Mouse (Mus musculus) adrenal gland, postnatal 4 days (tissue): ENCODE results near the gene Zfp933. TPM values are rescaled to one million over a fixed set of nuclear protein-coding genes. Genes with fewer than 3 reads are reported as not detected.
"Not testable (repeated sequence)": the region's sequence is repeated elsewhere in the genome, so short reads cannot be mapped to it uniquely, and the experiment has no call there.

Source experiments
- DNase-seq, 2 experiments: peaks; one replicate each; pipeline ENCODE4 v3.0.0; 2021 to 2022; ENCODE audit warnings: low spot score in 2 of 2, mixed read lengths in 2 of 2
- total RNA-seq, 2 experiments: library from RNA; stranded (reverse); gene quantifications; 2 replicates each; pipeline ENCODE4 v1.2.3; 2021

The Zfp933 gene
- total RNA-seq, 2 experiments from 2014 or later = 29.6 to 29.9 TPM

GRCm38 (mm10) chr4:147865651-147866050 is 17.5 kb upstream of the Zfp933 start:
- DNase-seq = no peak

GRCm38 (mm10) chr4:147862051-147862450 is 13.9 kb upstream of the Zfp933 start:
- no peak for DNase-seq

GRCm38 (mm10) chr4:147850776-147851175 is 2.6 kb upstream of the Zfp933 start:
- no peak for DNase-seq

DNA sequence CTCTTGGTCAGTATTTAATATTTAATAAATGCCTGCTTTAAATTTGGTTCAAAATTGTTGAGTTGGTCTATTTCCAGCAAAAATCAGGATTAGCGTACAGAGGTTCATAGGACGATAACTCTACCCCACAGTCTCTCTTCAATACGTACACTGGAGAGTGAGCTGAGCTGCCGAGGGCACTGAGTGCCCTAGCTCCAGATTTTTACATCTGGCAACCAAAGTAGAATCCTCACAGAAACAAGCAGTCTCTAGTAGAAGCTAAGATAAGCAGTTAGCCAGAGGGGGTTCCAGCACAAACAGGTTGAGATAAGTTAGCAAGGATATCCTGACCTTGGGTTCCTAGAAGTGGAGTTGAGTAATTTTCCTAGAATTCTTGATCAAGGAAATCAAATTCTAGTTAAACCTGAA is 422 bp upstream of the Zfp933 start:
- DNase-seq = no peak

- no peak for DNase-seq
These were observed 5.3 kb downstream of the Zfp933 start for GRCm38 (mm10) chr4:147842871-147843270.

DNA sequence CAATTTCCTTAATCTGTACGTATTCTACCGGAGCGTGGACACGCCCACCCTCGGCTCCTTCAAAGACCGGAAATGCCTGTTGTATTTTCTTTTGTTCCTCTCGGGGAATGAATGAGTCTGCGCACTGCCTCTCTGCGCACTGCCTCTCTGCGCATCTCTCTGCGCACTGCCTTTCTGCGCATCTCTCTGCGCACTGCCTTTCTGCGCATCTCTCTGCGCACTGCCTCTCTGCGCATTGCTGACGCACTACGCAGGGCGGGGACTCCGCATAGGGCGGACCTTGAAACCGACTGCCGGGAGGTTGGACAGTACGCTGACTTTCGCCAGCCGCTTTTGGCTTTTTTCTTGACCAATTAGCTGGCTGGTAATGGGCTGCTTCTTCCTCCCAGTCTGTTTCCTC is 8.9 kb downstream of the Zfp933 start:
- not testable (repeated sequence) for DNase-seq

- no peak for DNase-seq
These were observed 23.8 kb downstream of the Zfp933 start for GRCm38 (mm10) chr4:147824389-147824788.

GRCm38 (mm10) chr4:147821414-147821813 is 26.8 kb downstream of the Zfp933 start:
- not testable (repeated sequence) for DNase-seq

DNA sequence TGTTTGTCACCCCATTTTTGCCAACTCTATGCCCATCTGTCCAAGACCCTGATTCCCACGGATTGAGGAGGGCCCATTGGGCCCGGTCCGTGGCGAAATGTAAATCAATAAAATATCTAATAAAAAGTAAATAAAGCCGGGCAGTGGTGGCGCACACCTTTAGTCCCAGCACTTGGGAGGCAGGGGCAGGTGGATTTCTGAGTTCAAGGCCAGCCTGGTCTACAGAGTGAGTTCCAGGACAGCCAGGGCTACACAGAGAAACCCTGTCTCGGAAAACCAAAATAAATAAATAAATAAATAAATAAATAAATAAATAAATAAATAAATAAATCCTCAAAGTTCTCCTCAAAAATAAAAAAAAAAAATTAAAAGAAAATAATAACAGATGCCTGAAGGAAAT is 28.5 kb downstream of the Zfp933 start:
- not testable (repeated sequence) for DNase-seq

GRCm38 (mm10) chr4:147814592-147815167 is 33.5 kb downstream of the Zfp933 start:
- DNase-seq = no peak

DNA sequence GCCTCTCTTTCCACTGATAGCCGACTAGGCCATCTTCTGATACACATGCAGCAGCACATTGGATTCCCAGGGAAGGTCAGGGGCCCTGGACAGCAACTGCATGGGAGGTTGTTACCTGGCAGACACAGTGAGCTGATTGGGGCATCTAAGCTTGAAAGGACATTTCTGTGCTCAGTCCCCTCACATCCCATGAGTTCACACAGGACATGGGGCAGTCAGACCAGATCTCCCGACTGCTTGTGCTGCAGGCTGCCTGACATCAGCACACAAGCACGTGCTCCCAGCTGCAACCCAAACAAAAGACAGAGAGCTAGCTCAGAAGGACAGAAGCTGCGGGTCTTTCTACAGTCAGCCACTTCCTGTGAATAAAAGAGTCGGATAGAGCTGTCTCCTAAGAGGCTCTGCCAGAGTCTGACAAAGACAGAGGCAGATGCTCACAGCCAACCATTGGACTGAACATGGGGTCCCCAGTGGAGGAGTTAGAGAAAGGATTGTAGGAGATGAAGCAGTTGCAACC is 34.9 kb downstream of the Zfp933 start:
- no peak for DNase-seq

- not testable (repeated sequence) for DNase-seq
These were observed 38.2 kb downstream of the Zfp933 start for GRCm38 (mm10) chr4:147809966-147810304.

DNA sequence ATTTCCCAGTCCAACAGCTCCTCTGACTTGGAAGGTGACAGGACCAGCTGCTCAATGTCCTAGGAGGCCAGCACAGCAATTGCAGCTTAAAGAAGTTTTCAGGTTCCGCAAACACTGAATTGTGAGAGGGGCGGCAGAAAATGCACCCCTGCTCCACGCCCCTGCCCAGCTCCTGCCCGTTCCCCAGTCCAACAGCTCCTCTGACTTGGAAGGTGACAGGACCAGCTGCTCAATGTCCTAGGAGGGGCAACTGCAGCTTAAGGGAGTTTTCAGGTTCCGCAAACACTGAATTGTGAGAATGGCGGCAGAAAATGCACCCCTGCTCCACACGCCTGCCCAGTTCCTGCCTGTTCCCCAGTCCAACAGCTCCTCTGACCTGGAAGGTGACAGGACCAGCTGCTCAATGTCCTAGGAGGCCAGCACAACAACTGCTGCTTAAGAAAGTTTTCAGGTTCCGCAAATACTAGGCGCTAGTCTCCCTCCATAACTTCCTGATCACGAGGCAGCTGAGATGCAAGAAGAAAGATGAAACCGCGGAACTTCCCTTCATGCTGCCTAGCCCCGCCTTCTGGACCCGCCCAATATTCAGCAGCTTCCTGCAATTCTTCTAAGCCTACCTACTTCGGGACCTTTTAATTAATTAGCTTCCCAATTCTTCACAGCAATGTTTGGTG is 38.7 kb downstream of the Zfp933 start, which contains the start of gene Zfp984:
Zfp984 (minus strand) TSS at position 497 of the 674 bp plus-strand sequence.
- not testable (repeated sequence) for DNase-seq

GRCm38 (mm10) chr4:147808483-147808882 is 39.7 kb downstream of the Zfp933 start:
- DNase-seq = not testable (repeated sequence)

GRCm38 (mm10) chr4:147795308-147795707 is 52.9 kb downstream of the Zfp933 start:
- not testable (repeated sequence) for DNase-seq

DNA sequence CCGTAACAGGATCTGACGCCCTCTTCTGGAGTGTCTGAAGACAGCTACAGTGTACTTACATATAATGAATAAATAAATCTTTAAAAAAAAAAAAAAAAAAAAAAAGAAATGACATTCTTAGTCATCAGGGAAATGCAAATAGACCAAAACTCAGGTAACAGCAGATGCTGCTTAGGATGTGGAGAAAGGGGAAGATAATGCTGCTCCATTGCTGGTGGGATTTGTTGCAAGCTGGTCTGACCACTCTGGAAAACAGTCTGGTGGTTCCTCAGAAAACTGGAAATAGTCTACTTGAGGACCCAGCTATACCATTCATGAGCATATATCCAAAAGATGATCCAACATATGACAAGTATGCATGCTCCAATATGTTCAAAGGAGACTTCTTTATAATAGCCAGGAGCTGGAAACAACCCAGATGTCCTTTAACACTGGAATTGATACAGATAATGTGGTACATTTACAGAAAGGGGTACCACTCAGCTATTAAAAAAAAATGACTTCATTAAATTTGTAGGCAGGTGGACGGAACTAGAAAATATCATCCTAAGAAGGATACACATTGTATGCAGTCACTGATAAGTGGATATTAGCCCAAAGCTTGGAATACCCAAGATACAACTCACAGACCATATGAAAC is 54.0 kb downstream of the Zfp933 start:
- DNase-seq = not testable (repeated sequence)

DNA sequence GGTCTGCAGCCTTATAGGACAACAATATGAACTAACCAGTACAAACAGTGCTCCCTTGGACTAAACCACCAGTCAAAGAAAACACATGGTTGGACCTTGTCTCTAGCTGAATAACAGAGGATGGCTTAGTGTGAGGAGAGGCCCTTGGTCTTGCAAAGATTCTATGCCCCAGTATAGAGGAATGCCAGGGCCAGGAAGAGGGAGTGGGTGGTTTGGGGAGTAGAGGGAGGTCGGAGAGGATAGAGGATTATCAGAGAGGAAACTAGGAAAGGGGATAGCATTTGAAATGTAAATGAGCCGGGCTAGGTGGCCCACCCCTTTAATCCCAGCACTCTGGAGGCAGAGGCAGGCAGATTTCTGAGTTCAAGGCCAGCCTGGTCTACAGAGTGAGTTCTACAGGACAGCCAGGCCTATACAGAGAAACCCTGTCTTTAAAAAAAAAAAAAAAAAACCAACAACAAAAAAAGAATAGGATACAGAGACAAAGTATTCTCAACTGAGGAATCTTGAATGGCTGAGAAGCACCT is 54.7 kb downstream of the Zfp933 start:
- DNase-seq = not testable (repeated sequence)

GRCm38 (mm10) chr4:147791729-147792128 is 56.4 kb downstream of the Zfp933 start:
- DNase-seq = not testable (repeated sequence)
